Comparison of ENCODE assay signal across 8 mouse cellular contexts in genomic region chr19:29045956-29046650, GRCm38 (mm10). TPM values are rescaled to one million over a fixed set of nuclear protein-coding genes. Genes with fewer than 3 reads are reported as not detected.
DNase-seq lines count a peak whose midpoint lies in the region; ATAC-seq and TF ChIP-seq lines count a peak whose summit lies in the region.

No protein-coding gene starts in this region.

- peak; percentile 52 for DNase-seq in kidney, adult 2 months
- DNase-seq in kidney, postnatal 25 days: no peak
- peak; percentile 20 for DNase-seq in kidney, postnatal 14 days
- no peak for DNase-seq in thymus, adult 2 months
- DNase-seq in left cerebral cortex, postnatal 25 days (ENCODE audit: low spot score in 2 of 2): no peak
- DNase-seq in layer of hippocampus, adult 18-20 months (ENCODE audit: low spot score in 2 of 2): no peak

- intact Hi-C loops in left cerebral cortex, postnatal 25 days (cut with DNase I): loop anchor here (2.0 kb wide), 1 partner anchor 55 kb away; the partner anchor contains the start of gene Cdc37l1

- peaks cover 13% of the 10 kb centered on the region; the same call in 1 of the 2 replicates for H3K4me1 ChIP-seq in kidney, adult 2 months (ENCODE audit: control insufficient read depth, insufficient read depth, low read length)
- peaks cover 40% of the 10 kb centered on the region for H3K4me1 ChIP-seq in embryonic facial prominence, embryonic 13.5 days
- peaks cover 30% of the 10 kb centered on the region for H3K4me1 ChIP-seq in neural tube, embryonic 13.5 days (replicated peaks)
- peaks cover 9% of the 10 kb centered on the region for H3K4me1 ChIP-seq in thymus, adult 2 months (replicated peaks; ENCODE audit: control insufficient read depth, insufficient read depth, low read length)

- TF ChIP-seq CTCF in kidney, adult 2 months (conservative IDR thresholded peaks at IDR 0.05; ENCODE audit: insufficient read depth, insufficient read length, low read depth, low read length): 0 out of 2 replicates have a peak, but pooled peaks have one; percentile 1
- no peak for TF ChIP-seq CTCF in thymus, adult 2 months (IDR thresholded peaks at IDR 0.05; ENCODE audit: borderline replicate concordance, control insufficient read depth, extremely low read depth, insufficient read depth, low read length, poor library complexity)

- H3K27ac ChIP-seq in kidney, adult 2 months (ENCODE audit: insufficient read depth, low read depth, low read length): peak overlapping the region; percentile 91
- peak overlapping the region; percentile 90; the same call in 1 of the 2 replicates for H3K27ac ChIP-seq in embryonic facial prominence, embryonic 13.5 days
- no peak overlapping the region for H3K27ac ChIP-seq in neural tube, embryonic 13.5 days (replicated peaks)
- H3K27ac ChIP-seq in thymus, adult 2 months (ENCODE audit: control insufficient read depth, insufficient read depth, low read length): no peak overlapping the region

- no peak for ATAC-seq in embryonic facial prominence, embryonic 13.5 days (ENCODE audit: insufficient number of reproducible peaks, insufficient read depth, low FRiP score, low TSS enrichment, low read depth)
- no peak for ATAC-seq in neural tube, embryonic 13.5 days (ENCODE audit: low read depth)

- H3K4me3 ChIP-seq in kidney, adult 2 months (ENCODE audit: insufficient read depth, low read depth, low read length): peak overlapping the region; percentile 59
- H3K4me3 ChIP-seq in embryonic facial prominence, embryonic 13.5 days: peak overlapping the region; percentile 89
- peak overlapping the region; percentile 73 for H3K4me3 ChIP-seq in neural tube, embryonic 13.5 days
- no peak overlapping the region for H3K4me3 ChIP-seq in thymus, adult 2 months (ENCODE audit: control insufficient read depth, insufficient read depth, low read length)

- no peaks in the 10 kb centered on the region for H3K9me3 ChIP-seq in embryonic facial prominence, embryonic 13.5 days
- no peaks in the 10 kb centered on the region for H3K9me3 ChIP-seq in neural tube, embryonic 13.5 days

- 21% methylated on average over 15 of the region's 15 CpGs for WGBS in kidney, adult 2 months
- WGBS in embryonic facial prominence, embryonic 13.5 days: 21% methylated on average over 15 of the region's 15 CpGs
- WGBS in neural tube, embryonic 13.5 days: 54% methylated on average over 15 of the region's 15 CpGs
- WGBS in thymus, adult 2 months: 65% methylated on average over 15 of the region's 15 CpGs

- TF ChIP-seq POLR2A in kidney, adult 2 months (IDR thresholded peaks at IDR 0.05; ENCODE audit: low read depth, low read length): no peak
- TF ChIP-seq POLR2A in thymus, adult 2 months (IDR thresholded peaks at IDR 0.05; ENCODE audit: control insufficient read depth, extremely low read depth, insufficient read depth, low read length, poor library complexity): no peak

- 0 out of 2 replicates have a peak overlapping the region, but pooled peaks have one; percentile 47 for H3K9ac ChIP-seq in embryonic facial prominence, embryonic 13.5 days
- 0 out of 2 replicates have a peak overlapping the region, but pooled peaks have one; percentile 22 for H3K9ac ChIP-seq in neural tube, embryonic 13.5 days

- no peaks in the 10 kb centered on the region for H3K36me3 ChIP-seq in kidney, adult 2 months (ENCODE audit: control insufficient read depth, insufficient read depth, low read length)
- H3K36me3 ChIP-seq in embryonic facial prominence, embryonic 13.5 days: no peaks in the 10 kb centered on the region
- no peaks in the 10 kb centered on the region for H3K36me3 ChIP-seq in neural tube, embryonic 13.5 days
- no peaks in the 10 kb centered on the region for H3K36me3 ChIP-seq in thymus, adult 2 months (ENCODE audit: control insufficient read depth, insufficient read depth, low read length)

- peak overlapping the region; percentile 72 for H3K4me2 ChIP-seq in embryonic facial prominence, embryonic 13.5 days
- peak overlapping the region; percentile 71 for H3K4me2 ChIP-seq in neural tube, embryonic 13.5 days

- H3K27me3 ChIP-seq in kidney, adult 2 months (replicated peaks; ENCODE audit: control insufficient read depth, insufficient read depth, low read length): no peaks in the 10 kb centered on the region
- H3K27me3 ChIP-seq in embryonic facial prominence, embryonic 13.5 days: no peaks in the 10 kb centered on the region
- H3K27me3 ChIP-seq in neural tube, embryonic 13.5 days: no peaks in the 10 kb centered on the region
- no peaks in the 10 kb centered on the region for H3K27me3 ChIP-seq in thymus, adult 2 months (ENCODE audit: control insufficient read depth, insufficient read depth, low read length)

RNA-seq across cellular contexts. Expression of gene Ak3, which starts 1.7 kb away (rescaled TPM):
- 155 and 160 TPM in 2 replicates for polyA plus RNA-seq in kidney, adult 2 months (2012; rRNA removed)
- 68.8 and 72.8 TPM in 2 replicates for polyA plus RNA-seq in embryonic facial prominence, embryonic 13.5 days (2015; fragmentation: Nextera tagmentation; extraction: Ambion mirVana)
- polyA plus RNA-seq in neural tube, embryonic 13.5 days (2015; fragmentation: Nextera tagmentation; extraction: Ambion mirVana): 69.8 and 71.9 TPM in 2 replicates
- polyA plus RNA-seq in thymus, adult 2 months (2012; rRNA removed): 43.3 and 50.9 TPM in 2 replicates
- total RNA-seq in left cerebral cortex, postnatal 25 days (2021): 10 to 100 TPM; 56.9 to 60.6 TPM
- total RNA-seq in layer of hippocampus, adult 18-20 months (2021): 10 to 100 TPM; 53.6 to 56.3 TPM

RNA-seq across cellular contexts. Expression of gene Rcl1, which starts 55.1 kb away (rescaled TPM):
- polyA plus RNA-seq in kidney, adult 2 months (2012; rRNA removed): 16.9 and 17.6 TPM in 2 replicates
- 60.4 and 67.0 TPM in 2 replicates for polyA plus RNA-seq in embryonic facial prominence, embryonic 13.5 days (2015; fragmentation: Nextera tagmentation; extraction: Ambion mirVana)
- polyA plus RNA-seq in neural tube, embryonic 13.5 days (2015; fragmentation: Nextera tagmentation; extraction: Ambion mirVana): 32.8 and 34.6 TPM in 2 replicates
- 14.4 and 20.4 TPM in 2 replicates for polyA plus RNA-seq in thymus, adult 2 months (2012; rRNA removed)
- total RNA-seq in left cerebral cortex, postnatal 25 days (2021): 10 to 100 TPM; 12.5 to 13.3 TPM
- 10 to 100 TPM; 21.9 to 22.3 TPM for total RNA-seq in layer of hippocampus, adult 18-20 months (2021)

RNA-seq across cellular contexts. Expression of gene Cdc37l1, which starts 56.0 kb away (rescaled TPM):
- polyA plus RNA-seq in kidney, adult 2 months (2012; rRNA removed): 13.5 and 15.6 TPM in 2 replicates
- polyA plus RNA-seq in embryonic facial prominence, embryonic 13.5 days (2015; fragmentation: Nextera tagmentation; extraction: Ambion mirVana): 45.4 and 47.6 TPM in 2 replicates
- 47.2 and 49.7 TPM in 2 replicates for polyA plus RNA-seq in neural tube, embryonic 13.5 days (2015; fragmentation: Nextera tagmentation; extraction: Ambion mirVana)
- 21.4 and 26.0 TPM in 2 replicates for polyA plus RNA-seq in thymus, adult 2 months (2012; rRNA removed)
- 10 to 100 TPM; 91.4 to 99.5 TPM for total RNA-seq in left cerebral cortex, postnatal 25 days (2021)
- 100 to 1,000 TPM; 105 to 118 TPM for total RNA-seq in layer of hippocampus, adult 18-20 months (2021)

Comparison
In these comparisons a context has a peak if more than half of its experiments do, and no peak if none do; other contexts are left out.
1. DNase-seq: peak in kidney, adult 2 months (single experiment) and kidney, postnatal 14 days (single experiment); none in kidney, postnatal 25 days (0 of 2), thymus, adult 2 months (single experiment), left cerebral cortex, postnatal 25 days (0 of 2) and layer of hippocampus, adult 18-20 months (0 of 2).
2. H3K27ac ChIP-seq: peak in kidney, adult 2 months (single experiment) and embryonic facial prominence, embryonic 13.5 days (single experiment); none in neural tube, embryonic 13.5 days (single experiment) and thymus, adult 2 months (single experiment).